Mouse (Mus musculus) midbrain, embryonic 13.5 days (tissue): ENCODE data around the gene Myh3. TPM values are rescaled to one million over a fixed set of nuclear protein-coding genes. Genes with fewer than 3 reads are reported as not detected.

Experiments
- ATAC-seq: fragments of 200-750 bp; cut with Nextera tagmentation; 2 replicates; pipeline ENCODE4 v1.8.0; 2017; ENCODE audit warnings: mild to moderate bottlenecking, moderate TSS enrichment, moderate library complexity
- H3K27ac ChIP-seq: fragments of 300-500 bp; sonication (generic); 2 replicates; pipeline ENCODE4 v1.5.1; 2015; ENCODE audit warnings: inconsistent platforms, mild to moderate bottlenecking, moderate library complexity
- H3K27me3 ChIP-seq: fragments of 300-500 bp; sonication (generic); 2 replicates; pipeline ENCODE4 v1.6.1; 2015; ENCODE audit warnings: mild to moderate bottlenecking, inconsistent platforms
- H3K36me3 ChIP-seq: fragments of 300-500 bp; sonication (generic); 2 replicates; pipeline ENCODE4 v1.6.1; 2015; ENCODE audit warnings: mild to moderate bottlenecking, inconsistent platforms
- H3K4me1 ChIP-seq: fragments of 300-500 bp; sonication (generic); replicated peaks from 2 replicates; pipeline ENCODE4 v1.6.1; 2015; ENCODE audit warnings: inconsistent platforms
- H3K4me2 ChIP-seq: fragments of 300-500 bp; sonication (generic); replicated peaks from 2 replicates; pipeline ENCODE4 v1.6.1; 2015; ENCODE audit warnings: moderate library complexity, mild to moderate bottlenecking, inconsistent platforms
- H3K4me3 ChIP-seq: fragments of 300-500 bp; sonication (generic); replicated peaks from 2 replicates; pipeline ENCODE4 v1.5.1; 2015; ENCODE audit warnings: mild to moderate bottlenecking, inconsistent platforms
- H3K9ac ChIP-seq: fragments of 300-500 bp; sonication (generic); replicated peaks from 2 replicates; pipeline ENCODE4 v1.6.1; 2015; ENCODE audit warnings: mild to moderate bottlenecking, inconsistent platforms
- H3K9me3 ChIP-seq: fragments of 300-500 bp; sonication (generic); 2 replicates; pipeline ENCODE4 v1.6.1; 2016; ENCODE audit warnings: mild to moderate bottlenecking, inconsistent platforms
- WGBS: fragments of 180-500 bp; shearing (Covaris S2); methylation state at CpG from one replicate; pipeline ENCODE4 v1.1.7; 2015; 5-methylcytosine and 5-hydroxymethylcytosine counted together
- polyA plus RNA-seq: library from polyadenylated mRNA; unstranded; fragments of >200 nt; fragmentation: Nextera tagmentation; extraction: Ambion mirVana; gene quantifications from 2 replicates; pipeline ENCODE4 v1.2.1, GENCODE M21; 2015

Gene Myh3
- polyA plus RNA-seq, 1 experiment from 2014 or later, result 0.35 TPM

- Histone ChIP-seq H3K27ac (no peak overlapping the region), H3K4me2 (no peak overlapping the region), H3K4me1 (peaks cover 3% of the 10 kb centered on the region; the same call in 1 of the 2 replicates), H3K4me3 (no peak overlapping the region), H3K9me3 (no peaks in the 10 kb centered on the region), H3K9ac (no peak overlapping the region), H3K36me3 (no peaks in the 10 kb centered on the region), H3K27me3 (no peaks in the 10 kb centered on the region)
- WGBS, result 92% methylated on average over 2 of the region's 2 CpGs
- ATAC-seq, result no peak
Measured at GRCm38 (mm10) chr11:67135532-67135931, 57.4 kb downstream of the Myh3 start.

- 90% methylated on average over 8 of the region's 8 CpGs for WGBS
- Histone ChIP-seq H3K4me1 (peaks cover 2% of the 10 kb centered on the region; the same call in 1 of the 2 replicates), H3K36me3 (no peaks in the 10 kb centered on the region), H3K27me3 (no peaks in the 10 kb centered on the region), H3K9ac (no peak overlapping the region), H3K4me2 (no peak overlapping the region), H3K27ac (no peak overlapping the region), H3K9me3 (no peaks in the 10 kb centered on the region), H3K4me3 (no peak overlapping the region)
- ATAC-seq, result no peak
Measured at GRCm38 (mm10) chr11:67139556-67139955, 61.5 kb downstream of the Myh3 start.

- Histone ChIP-seq H3K36me3 (no peaks in the 10 kb centered on the region), H3K9me3 (no peaks in the 10 kb centered on the region), H3K4me3 (no peak overlapping the region), H3K9ac (no peak overlapping the region), H3K27ac (no peak overlapping the region), H3K27me3 (no peaks in the 10 kb centered on the region), H3K4me2 (no peak overlapping the region), H3K4me1 (no peaks in the 10 kb centered on the region)
- no peak for ATAC-seq
- WGBS, result 93% methylated on average over 5 of the region's 5 CpGs
Measured at GRCm38 (mm10) chr11:67140175-67140574, 62.1 kb downstream of the Myh3 start.

GRCm38 (mm10) chr11:67141031-67141430 is 62.9 kb downstream of the Myh3 start:
- Histone ChIP-seq H3K4me2 (no peak overlapping the region), H3K4me3 (no peak overlapping the region), H3K27ac (no peak overlapping the region), H3K9me3 (no peaks in the 10 kb centered on the region), H3K27me3 (no peaks in the 10 kb centered on the region), H3K9ac (no peak overlapping the region), H3K36me3 (no peaks in the 10 kb centered on the region), H3K4me1 (no peaks in the 10 kb centered on the region)
- 86% methylated on average over 6 of the region's 6 CpGs for WGBS
- no peak for ATAC-seq

GRCm38 (mm10) chr11:67142047-67142446 is 63.9 kb downstream of the Myh3 start:
- no peak overlapping the region for H3K4me3 ChIP-seq
- no peaks in the 10 kb centered on the region for H3K36me3 ChIP-seq
- no peaks in the 10 kb centered on the region for H3K4me1 ChIP-seq
- no peaks in the 10 kb centered on the region for H3K9me3 ChIP-seq
- H3K27me3 ChIP-seq, result no peaks in the 10 kb centered on the region
- H3K9ac ChIP-seq, result no peak overlapping the region
- 72% methylated on average over 4 of the region's 4 CpGs for WGBS
- ATAC-seq, result no peak
- no peak overlapping the region for H3K27ac ChIP-seq
- no peak overlapping the region for H3K4me2 ChIP-seq

- no peak overlapping the region for H3K27ac ChIP-seq
- ATAC-seq, result no peak
- H3K4me3 ChIP-seq, result no peak overlapping the region
- H3K9me3 ChIP-seq, result no peaks in the 10 kb centered on the region
- no peaks in the 10 kb centered on the region for H3K27me3 ChIP-seq
- no peaks in the 10 kb centered on the region for H3K4me1 ChIP-seq
- H3K36me3 ChIP-seq, result no peaks in the 10 kb centered on the region
- no peak overlapping the region for H3K4me2 ChIP-seq
- WGBS, result 87% methylated on average over 5 of the region's 5 CpGs
- H3K9ac ChIP-seq, result no peak overlapping the region
Measured at GRCm38 (mm10) chr11:67143065-67143464, 65.0 kb downstream of the Myh3 start.

GRCm38 (mm10) chr11:67143863-67144498 is 65.9 kb downstream of the Myh3 start:
- no peaks in the 10 kb centered on the region for H3K9me3 ChIP-seq
- H3K27me3 ChIP-seq, result no peaks in the 10 kb centered on the region
- WGBS, result 89% methylated on average over 4 of the region's 4 CpGs
- H3K4me3 ChIP-seq, result no peak overlapping the region
- no peaks in the 10 kb centered on the region for H3K36me3 ChIP-seq
- H3K27ac ChIP-seq, result no peak overlapping the region
- no peak for ATAC-seq
- H3K9ac ChIP-seq, result no peak overlapping the region
- no peak overlapping the region for H3K4me2 ChIP-seq
- no peaks in the 10 kb centered on the region for H3K4me1 ChIP-seq

GRCm38 (mm10) chr11:67144559-67145265 is 66.6 kb downstream of the Myh3 start:
- Histone ChIP-seq H3K4me2 (no peak overlapping the region), H3K9me3 (no peaks in the 10 kb centered on the region), H3K4me1 (no peaks in the 10 kb centered on the region), H3K9ac (no peak overlapping the region), H3K36me3 (no peaks in the 10 kb centered on the region), H3K27ac (no peak overlapping the region), H3K4me3 (no peak overlapping the region), H3K27me3 (no peaks in the 10 kb centered on the region)
- WGBS, result 74% methylated on average over 6 of the region's 6 CpGs
- no peak for ATAC-seq

- H3K4me1 ChIP-seq, result no peaks in the 10 kb centered on the region
- no peak for ATAC-seq
- 83% methylated on average over 5 of the region's 5 CpGs for WGBS
- H3K4me3 ChIP-seq, result no peak overlapping the region
- no peaks in the 10 kb centered on the region for H3K27me3 ChIP-seq
- no peaks in the 10 kb centered on the region for H3K9me3 ChIP-seq
- no peak overlapping the region for H3K27ac ChIP-seq
- no peak overlapping the region for H3K9ac ChIP-seq
- H3K36me3 ChIP-seq, result no peaks in the 10 kb centered on the region
- H3K4me2 ChIP-seq, result no peak overlapping the region
Measured at GRCm38 (mm10) chr11:67145482-67146408, 67.6 kb downstream of the Myh3 start.

GRCm38 (mm10) chr11:67146409-67147282 is 68.5 kb downstream of the Myh3 start:
- H3K9me3 ChIP-seq, result no peaks in the 10 kb centered on the region
- no peak overlapping the region for H3K4me2 ChIP-seq
- 90% methylated on average over 4 of the region's 4 CpGs for WGBS
- no peak overlapping the region for H3K4me3 ChIP-seq
- H3K9ac ChIP-seq, result no peak overlapping the region
- no peaks in the 10 kb centered on the region for H3K36me3 ChIP-seq
- no peaks in the 10 kb centered on the region for H3K4me1 ChIP-seq
- H3K27me3 ChIP-seq, result no peaks in the 10 kb centered on the region
- no peak for ATAC-seq
- no peak overlapping the region for H3K27ac ChIP-seq

GRCm38 (mm10) chr11:67147283-67147921 is 69.3 kb downstream of the Myh3 start:
- H3K27ac ChIP-seq, result no peak overlapping the region
- H3K9ac ChIP-seq, result no peak overlapping the region
- H3K4me3 ChIP-seq, result no peak overlapping the region
- H3K4me2 ChIP-seq, result no peak overlapping the region
- H3K4me1 ChIP-seq, result no peaks in the 10 kb centered on the region
- no peaks in the 10 kb centered on the region for H3K27me3 ChIP-seq
- H3K9me3 ChIP-seq, result no peaks in the 10 kb centered on the region
- no peaks in the 10 kb centered on the region for H3K36me3 ChIP-seq
- 93% methylated on average over 12 of the region's 12 CpGs for WGBS
- ATAC-seq, result no peak
